Mouse (Mus musculus): ENCODE data around the gene Ncf2.

Ncf2 gene

DNA sequence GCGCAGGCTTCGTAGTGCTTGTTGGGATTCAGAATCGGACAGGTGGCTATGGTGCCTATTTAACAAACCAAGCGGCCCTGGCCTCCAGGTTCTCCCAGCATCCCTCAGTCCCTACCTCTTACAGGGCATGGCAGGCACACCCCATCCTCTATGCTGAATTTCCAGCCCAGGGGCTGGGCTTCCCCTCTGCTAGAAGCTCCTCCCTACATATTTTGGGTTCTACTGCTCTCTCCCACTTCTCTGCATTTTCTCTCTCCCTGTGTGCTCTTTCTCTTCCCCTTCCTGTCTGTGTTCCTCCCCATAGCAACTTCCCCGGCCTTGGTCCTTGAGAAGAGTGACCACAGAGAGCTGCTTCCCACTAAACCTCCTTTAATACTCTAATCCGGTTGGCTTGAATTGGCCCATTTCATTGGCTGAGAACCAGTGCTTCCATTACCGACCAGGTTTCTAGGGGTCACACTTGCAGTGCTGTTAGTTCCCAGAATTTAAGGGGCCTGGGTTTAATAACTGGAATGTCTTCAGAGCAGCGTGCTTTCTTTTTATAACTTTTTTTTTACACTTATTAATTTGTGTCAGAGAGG is 3.2 kb upstream of the Ncf2 start:
- no peak for DNase-seq

DNA sequence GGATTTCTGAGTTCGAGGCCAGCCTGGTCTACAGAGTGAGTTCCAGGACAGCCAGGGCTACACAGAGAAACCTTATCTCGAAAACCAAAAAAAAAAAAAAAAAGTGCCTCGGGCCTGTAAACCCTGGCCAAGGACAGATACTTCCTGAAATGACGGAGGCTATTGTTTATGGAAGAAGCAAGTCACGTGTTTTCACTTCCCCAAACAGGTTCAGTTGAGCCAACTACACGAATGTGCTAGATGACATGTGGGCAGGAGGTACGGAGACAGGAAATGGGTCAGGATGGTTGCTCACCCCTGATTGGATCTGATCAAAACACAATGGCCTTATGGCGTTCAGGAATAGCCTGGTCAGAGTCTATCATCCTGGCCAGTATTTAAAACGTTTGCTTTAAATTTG is 1.9 kb upstream of the Ncf2 start:
- no peak for DNase-seq

GRCm38 (mm10) chr1:152800633-152801176 is 711 bp downstream of the Ncf2 start:
- no peak for DNase-seq

DNA sequence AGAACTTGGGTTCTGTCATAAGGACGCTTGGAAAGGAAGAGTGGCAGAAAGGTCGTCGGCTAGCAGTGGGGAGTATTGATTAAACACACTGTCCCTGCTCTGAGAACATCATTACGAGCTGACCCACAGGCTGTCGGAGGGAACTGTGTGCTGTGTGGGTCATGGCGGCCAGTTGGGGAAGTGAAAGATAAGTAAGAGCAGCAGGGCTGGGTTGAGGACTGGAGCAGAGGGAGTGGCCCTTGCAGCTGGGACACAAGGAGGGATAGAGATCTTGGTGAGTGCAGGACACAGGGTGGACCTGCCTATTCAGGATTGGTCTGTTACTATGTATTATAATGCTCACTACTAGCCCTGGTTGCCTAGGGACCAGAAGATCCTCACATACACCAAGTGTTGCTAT is 4.9 kb downstream of the Ncf2 start:
- DNase-seq, result no peak

DNA sequence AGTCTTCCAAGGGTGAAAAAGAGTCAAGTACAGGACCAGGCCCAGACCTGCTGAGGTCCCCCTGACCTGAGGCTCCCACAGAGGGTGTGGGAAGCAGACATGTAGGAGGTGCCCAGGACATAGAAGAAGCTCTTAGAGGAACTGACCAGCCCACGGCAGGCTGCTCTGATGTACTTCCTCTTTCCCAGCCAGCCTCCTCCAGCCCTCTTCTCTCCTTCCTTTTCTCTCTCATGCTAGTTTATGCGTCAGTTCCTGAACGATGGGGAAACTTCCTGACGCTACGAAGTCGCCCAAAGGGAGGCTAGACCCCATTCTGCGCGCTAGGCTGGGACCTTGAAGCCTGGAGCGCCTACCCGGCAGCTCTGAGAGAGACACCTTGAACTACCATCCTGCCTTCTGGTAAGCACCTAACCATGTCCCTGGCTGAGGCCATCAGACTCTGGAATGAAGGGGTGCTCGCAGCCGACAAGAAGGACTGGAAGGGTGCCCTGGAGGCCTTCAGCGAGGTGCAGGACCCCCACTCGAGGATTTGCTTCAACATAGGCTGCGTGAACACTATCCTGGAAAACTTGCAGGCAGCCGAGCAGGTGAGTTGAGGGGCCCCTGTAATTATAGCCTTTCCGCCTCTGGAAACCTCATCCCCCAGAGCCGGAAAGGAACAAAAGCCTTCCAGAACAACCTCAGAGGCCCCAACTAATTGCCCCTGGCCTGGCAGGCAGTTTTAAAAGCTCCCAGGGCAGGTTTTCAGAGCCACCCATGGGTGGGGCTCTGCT is 7.8 kb downstream of the Ncf2 start:
- no peak for DNase-seq

DNA sequence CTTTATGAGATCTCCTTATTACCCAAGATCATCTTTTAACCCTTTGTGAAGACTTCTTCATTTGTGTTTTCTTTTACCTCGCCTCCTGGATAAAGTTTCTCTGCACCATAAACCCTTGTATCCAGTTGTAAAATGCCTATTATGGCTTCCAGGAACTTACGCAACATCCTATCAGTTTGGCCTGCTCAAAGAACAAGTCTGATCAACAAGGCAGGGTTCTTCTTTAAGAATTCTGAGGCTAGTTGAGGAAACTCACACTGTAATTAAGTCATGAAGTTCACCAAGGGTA is 8.3 kb downstream of the Ncf2 start:
- no peak for DNase-seq

DNA sequence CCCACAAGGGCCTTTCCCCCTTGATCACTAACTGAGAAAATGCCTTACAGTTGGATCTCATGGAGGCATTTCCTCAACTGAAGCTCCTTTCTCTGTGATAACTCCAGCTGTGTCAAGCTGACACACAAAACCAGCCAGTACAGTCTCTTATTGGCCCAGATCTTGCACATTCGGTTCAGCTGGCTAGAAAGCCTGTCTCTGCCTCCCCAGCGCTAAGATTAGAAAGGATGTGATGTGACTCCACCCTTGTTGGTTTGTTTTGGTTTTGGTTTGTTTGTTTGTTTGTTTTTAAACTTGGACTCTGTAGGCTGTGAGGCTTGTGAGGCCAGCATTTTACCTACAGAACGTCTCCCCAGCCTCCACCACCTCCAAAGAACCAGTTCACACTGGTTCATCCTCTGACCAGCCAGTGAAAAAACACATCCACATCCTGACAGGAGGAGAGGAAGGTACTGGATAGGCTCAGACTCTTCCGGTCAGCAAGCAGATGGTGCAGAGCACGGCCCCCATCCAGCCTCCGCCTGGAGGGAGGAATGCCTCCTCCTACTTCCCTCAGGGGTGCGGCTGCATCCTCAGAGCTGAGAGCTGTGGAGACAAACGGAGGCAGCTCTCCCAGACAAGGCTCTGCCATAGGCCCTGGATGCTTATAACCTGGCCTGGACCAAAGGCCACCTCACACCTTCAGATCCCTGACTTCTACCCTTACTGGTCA is 9.7 kb downstream of the Ncf2 start:
- DNase-seq, result no peak

DNA sequence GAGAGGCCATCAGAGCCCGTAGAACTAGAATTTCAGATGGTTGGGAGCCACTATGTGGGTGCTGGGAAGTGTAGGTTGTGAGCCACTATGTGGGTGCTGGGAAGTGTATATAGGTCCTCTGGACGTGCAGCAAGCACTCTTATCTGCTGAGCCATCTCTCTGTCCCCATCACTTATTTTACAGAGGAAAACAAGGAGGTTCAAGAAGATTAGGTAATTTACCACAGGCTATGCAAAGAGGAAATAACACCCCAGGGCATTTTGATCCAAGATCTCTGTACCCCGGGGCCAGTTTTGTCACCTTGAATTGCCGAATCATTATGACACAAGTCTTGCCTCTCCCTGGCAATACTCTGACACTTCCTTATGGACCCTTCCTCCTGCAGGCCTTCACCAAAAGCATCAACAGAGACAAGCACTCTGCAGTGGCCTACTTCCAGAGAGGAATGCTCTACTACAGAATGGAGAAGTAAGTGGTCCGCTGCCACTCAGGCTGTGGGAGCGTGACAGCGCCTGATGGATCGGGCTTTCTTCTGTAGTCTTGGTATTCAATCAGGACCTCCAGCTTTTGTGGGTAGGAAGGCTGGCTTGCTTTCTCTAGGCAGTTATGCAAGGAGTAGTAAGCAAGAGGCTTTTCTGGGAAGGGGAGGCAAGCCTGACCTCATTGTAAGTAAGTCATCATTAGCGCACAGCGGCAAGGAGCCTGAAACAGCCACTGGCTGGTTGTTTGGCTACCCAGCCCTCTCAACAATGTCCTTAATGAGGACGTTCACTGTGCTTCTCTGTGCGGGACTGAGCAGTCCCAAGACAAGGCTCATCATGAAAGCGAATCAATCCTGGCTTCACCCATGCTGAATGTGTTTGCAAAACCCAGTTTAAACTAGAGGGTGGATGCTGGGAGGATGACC is 10.8 kb downstream of the Ncf2 start:
- no peak for DNase-seq

DNA sequence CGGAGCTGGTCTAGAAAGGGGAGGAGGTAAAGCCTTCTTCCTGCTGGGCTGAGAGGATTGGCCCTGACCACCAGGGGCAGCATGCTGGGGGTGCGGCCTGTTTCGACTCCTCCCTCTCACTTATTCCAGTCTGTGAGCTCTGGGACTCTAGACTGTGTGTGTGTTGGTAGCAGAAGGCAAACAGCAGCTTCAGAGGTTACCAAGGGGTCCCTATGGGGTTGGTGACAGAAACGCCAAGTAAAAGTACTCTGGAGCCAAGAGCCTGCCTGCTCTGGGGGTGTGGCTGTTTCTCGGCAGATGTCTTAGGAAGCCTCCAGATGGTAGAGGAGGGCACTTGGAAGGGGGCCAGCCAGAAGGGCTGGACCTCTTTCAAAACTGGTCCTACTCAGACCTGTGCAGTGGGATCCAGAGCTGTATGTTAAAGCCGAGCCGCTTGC is 15.3 kb downstream of the Ncf2 start:
- DNase-seq, result no peak

DNA sequence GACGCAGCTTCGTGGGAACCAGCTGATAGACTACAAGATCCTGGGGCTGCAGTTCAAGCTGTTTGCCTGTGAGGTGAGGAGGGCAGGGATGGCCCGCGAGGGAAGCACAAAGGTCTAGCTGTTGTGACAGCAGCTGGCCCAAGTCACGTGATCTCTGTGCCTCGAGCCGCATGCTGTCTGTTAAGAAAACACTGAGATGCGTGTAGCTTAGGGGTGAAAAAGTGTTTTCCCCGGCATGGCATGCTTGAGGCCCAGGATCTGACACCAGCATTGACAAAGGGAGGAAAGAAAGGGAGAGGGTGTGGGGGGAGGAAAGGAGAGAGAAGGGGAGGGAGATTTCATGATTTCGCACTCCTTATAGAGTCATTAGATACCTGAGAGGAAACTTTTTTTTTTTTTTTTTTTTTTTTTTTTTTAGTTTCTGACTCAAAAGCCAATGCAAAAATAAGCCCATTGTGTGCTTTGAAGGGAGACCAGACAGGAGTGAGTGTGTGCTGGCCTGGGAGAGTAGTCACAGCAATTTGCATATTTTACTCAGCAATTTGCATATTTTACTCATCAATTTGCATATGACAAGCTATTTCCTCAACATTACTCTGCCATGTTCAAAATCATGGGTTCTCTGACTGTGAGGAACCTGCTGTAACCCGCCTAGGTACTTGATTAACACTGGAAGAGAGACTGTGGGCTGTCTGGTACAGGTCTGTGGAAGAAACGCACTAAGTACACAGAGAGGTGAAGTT is 17.2 kb downstream of the Ncf2 start:
- no peak for DNase-seq

- no peak for DNase-seq
These were observed 17.8 kb downstream of the Ncf2 start for GRCm38 (mm10) chr1:152817794-152818193.

DNA sequence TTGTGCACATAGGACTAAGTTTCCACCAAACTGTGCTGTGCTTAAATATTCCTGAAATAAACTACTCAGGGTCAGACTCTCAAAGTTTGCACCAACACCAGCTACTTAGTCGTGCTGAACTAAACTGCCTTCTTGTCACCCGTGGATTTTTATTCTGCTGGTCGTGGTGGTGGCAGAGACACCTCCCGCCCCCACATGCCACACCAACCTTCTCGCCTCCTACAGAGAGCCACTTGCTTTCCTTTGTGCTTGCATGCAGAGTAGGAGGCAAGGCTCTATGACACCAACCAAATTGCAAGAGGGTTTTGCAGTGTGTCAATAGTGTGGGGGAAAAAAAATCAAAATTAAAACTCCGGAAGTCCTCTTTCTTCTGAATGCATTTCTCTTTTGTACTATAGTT is 19.6 kb downstream of the Ncf2 start:
- no peak for DNase-seq

GRCm38 (mm10) chr1:152820911-152821695 is 21.1 kb downstream of the Ncf2 start:
- DNase-seq, result no peak

- DNase-seq, result no peak
These were observed 21.8 kb downstream of the Ncf2 start for GRCm38 (mm10) chr1:152821746-152822145.

- DNase-seq, result no peak
These were observed 24.2 kb downstream of the Ncf2 start for GRCm38 (mm10) chr1:152824206-152824605.

DNA sequence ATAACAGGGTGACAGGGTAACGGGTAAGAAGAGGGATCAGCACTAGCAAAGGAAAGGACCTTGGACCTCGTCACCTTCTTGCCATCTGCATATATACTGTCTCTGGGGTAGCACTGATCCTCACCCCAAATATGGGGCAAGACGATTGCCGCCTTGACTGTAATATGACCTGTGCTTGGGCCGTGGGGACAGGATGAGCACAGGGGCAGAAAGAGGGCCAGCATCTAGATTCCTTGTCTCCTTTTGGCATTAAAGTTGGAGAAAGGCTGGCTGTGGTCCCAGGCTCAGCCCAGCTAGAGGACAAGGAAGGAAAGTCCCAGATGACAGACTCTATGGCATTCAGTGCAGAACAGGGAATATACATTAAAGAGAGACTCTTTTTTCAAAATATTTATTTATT is 26.5 kb downstream of the Ncf2 start:
- no peak for DNase-seq

DNA sequence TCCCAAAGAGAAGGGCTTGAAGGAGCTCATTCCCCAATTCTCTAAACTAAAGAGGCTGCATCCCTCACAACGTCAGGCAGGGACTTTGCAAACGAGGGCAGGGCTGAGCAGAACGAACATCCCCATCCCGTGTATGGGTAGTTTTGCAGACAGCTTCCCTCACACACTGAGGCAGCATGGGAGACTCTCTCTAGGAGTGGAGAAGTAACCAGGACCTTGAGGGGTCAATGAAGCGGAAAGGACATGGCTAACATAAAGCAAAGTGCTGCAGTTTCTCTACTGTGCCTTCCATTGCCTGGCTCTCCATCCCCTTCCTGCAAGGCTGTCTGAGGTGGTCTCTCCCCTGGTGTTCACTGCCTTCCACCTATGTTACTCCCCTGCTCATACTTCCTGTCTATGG is 28.2 kb downstream of the Ncf2 start:
- no peak for DNase-seq

DNA sequence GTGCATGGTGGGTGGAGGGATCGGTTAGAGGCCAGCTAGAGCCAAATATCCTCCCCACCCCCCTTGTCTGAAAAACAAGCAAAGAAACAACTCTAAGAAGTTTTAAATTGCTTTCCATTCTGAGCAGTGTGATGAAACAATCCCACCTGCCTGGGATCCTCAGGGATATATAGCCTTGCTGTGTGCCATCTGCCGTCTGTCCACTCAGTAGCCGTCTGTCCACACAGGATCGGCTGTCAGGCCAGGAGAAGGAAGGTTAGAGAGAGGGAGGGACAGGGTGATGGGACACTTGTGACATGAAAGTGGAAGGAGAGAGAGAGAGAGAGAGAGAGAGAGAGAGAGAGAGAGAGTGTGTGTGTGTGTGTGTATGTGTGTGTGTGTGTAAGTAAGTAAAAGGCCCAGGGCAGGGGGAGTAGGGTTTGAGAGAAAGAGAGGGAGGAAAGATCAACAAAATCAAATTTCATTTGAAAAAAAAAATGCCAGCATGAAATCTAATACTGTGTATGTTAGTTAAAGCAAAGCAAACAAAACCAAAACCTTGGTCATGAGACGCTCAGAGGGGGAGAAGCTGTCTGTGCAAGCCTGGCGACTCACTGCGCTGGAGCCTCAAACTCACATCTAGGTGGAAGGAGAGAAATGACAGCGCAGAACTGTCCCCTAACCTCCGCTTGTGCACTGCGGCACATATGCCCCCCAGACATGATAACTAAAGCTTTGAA is 28.8 kb downstream of the Ncf2 start:
- DNase-seq, result no peak

DNA sequence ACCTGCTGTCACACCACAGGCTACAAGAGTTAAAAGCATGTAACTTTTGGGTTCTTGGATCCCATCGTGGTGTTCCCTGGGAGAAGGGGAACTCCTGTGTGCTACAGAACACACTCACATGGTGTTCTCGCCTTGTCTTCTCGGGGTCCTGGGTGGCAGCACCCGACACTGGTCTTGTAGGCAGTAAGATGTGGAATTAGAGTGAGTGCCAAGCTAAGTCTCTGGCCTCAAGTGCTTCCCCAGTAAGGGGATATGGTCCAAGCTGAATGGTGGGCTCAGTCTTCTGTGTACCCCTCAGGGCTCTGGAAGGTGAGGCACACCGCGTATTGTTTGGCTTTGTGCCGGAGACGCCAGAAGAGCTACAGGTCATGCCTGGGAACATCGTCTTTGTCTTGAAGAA is 30.1 kb downstream of the Ncf2 start:
- DNase-seq, result no peak

DNA sequence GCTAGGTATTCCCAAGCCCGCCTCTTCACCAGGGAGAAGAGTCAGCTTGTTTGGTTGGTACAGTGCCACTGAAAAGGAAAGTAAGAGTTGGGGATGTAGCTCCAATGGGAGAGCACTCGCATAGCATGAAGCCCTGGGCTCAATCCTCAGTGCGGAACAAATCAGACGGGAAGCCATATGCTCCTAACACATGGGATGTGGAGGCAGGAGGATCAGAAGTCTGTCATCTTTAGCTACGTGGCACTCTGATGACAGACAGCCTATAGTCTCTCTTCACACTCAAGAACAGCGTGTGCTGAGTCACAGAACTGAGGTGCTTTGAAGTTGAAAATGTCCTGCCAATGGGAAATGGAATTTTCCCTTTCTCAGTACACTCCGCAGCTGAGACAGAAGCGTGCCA is 31.0 kb downstream of the Ncf2 start:
- DNase-seq, result no peak

DNA sequence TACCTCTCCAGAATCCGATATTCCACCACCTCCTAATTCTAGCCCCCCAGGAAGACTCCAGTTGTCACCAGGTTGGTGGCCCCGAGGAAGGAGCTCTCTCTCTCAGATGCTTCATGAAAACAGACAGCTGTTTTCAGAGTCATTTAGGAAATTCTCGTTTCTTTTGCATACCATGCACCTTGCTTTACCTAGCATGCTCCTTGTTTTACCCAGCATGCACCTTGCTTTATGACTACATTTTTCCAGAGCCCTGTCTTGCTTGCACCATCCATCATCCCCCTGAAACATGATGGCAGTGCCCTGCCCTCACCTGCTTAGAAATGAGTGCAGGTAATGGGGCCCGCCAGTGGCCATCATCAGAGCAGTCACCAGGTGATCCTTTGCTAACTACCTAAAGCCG is 31.6 kb downstream of the Ncf2 start:
- no peak for DNase-seq

Data from right cerebral cortex, postnatal 4 days (tissue).